Mouse (Mus musculus) hindbrain, embryonic 14.5 days (tissue): ENCODE data around the gene Notch1. TPM values are rescaled to one million over a fixed set of nuclear protein-coding genes. Genes with fewer than 3 reads are reported as not detected.

Source experiments
- ATAC-seq: fragments of 200-750 bp; cut with Nextera tagmentation; 2 replicates; pipeline ENCODE4 v1.8.0; 2017; ENCODE audit warnings: moderate number of reproducible peaks, mild to moderate bottlenecking, moderate TSS enrichment, moderate library complexity; ENCODE audit not compliant: low FRiP score
- DNase-seq: peaks from one replicate; pipeline ENCODE4 v3.0.0-alpha.2; 2015; ENCODE audit warnings: low spot score
- H3K27ac ChIP-seq: fragments of 300-500 bp; sonication (generic); 2 replicates; pipeline ENCODE4 v1.5.1; 2014; ENCODE audit warnings: mild to moderate bottlenecking, moderate library complexity
- H3K27me3 ChIP-seq: fragments of 300-500 bp; sonication (generic); 2 replicates; pipeline ENCODE4 v1.6.1; 2014; ENCODE audit warnings: mild to moderate bottlenecking, low read length, mixed read lengths; ENCODE audit not compliant: control insufficient read depth, insufficient read depth
- H3K36me3 ChIP-seq: fragments of 300-500 bp; sonication (generic); replicated peaks from 2 replicates; pipeline ENCODE4 v1.6.1; 2014; ENCODE audit not compliant: control insufficient read depth, insufficient read depth
- H3K4me1 ChIP-seq: fragments of 300-500 bp; sonication (generic); replicated peaks from 2 replicates; pipeline ENCODE4 v1.6.1; 2014; ENCODE audit warnings: antibody characterized with exemption, low read length, mixed read lengths; ENCODE audit not compliant: control insufficient read depth, insufficient read depth
- H3K4me2 ChIP-seq: fragments of 300-500 bp; sonication (generic); replicated peaks from 2 replicates; pipeline ENCODE4 v1.6.1; 2014; ENCODE audit warnings: mild to moderate bottlenecking, moderate library complexity
- H3K4me3 ChIP-seq: fragments of 300-500 bp; sonication (generic); replicated peaks from 2 replicates; pipeline ENCODE4 v1.5.1; 2014; ENCODE audit warnings: mild to moderate bottlenecking, low read length
- H3K9ac ChIP-seq: fragments of 300-500 bp; sonication (generic); 2 replicates; pipeline ENCODE4 v1.6.1; 2014
- H3K9me3 ChIP-seq: fragments of 300-500 bp; sonication (generic); 2 replicates; pipeline ENCODE4 v1.6.1; 2016; ENCODE audit warnings: low read length; ENCODE audit not compliant: control insufficient read depth
- WGBS: fragments of 180-500 bp; shearing (Covaris S2); extraction: QIAGEN DNeasy Blood & Tissue Kit; methylation state at CpG from one replicate; pipeline ENCODE4 v1.1.7; 2014; 5-methylcytosine and 5-hydroxymethylcytosine counted together
- polyA plus RNA-seq: library from polyadenylated mRNA; unstranded; fragments of >200 nt; fragmentation: Nextera tagmentation; extraction: Ambion mirVana; gene quantifications from 2 replicates; pipeline ENCODE4 v1.2.1, GENCODE M21; 2014

Notch1 gene
- polyA plus RNA-seq, 1 experiment from 2014 or later = 23.3 TPM

DNA sequence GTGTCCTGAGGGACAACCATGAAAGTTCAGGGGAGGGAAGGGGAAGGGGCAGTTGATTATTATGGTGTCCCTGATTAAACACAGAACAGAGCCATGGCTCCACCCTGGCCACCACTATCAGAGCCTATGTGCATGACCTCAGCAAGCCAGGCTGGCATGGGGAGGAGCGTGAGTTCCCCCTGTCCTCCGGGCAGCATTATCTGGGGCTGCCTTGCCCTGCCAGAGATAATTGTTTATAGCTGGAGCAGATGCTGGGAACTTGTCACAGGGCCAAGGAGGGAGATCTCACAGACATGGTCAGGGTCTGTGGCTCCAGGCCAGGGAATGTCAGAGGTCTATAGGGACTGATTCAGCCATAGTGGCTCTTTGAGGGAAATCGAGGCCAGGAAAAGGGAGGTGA is 34.3 kb upstream of the Notch1 start:
- H3K4me1 ChIP-seq = peaks cover 17% of the 10 kb centered on the region; the same call in 1 of the 2 replicates
- H3K4me3 ChIP-seq = no peak overlapping the region
- H3K9ac ChIP-seq = no peak overlapping the region
- H3K27me3 ChIP-seq = no peaks in the 10 kb centered on the region
- H3K36me3 ChIP-seq = no peaks in the 10 kb centered on the region
- H3K4me2 ChIP-seq = no peak overlapping the region
- 54% methylated on average over 3 of the region's 3 CpGs for WGBS
- no peak for ATAC-seq
- H3K9me3 ChIP-seq = no peaks in the 10 kb centered on the region
- DNase-seq = no peak
- no peak overlapping the region for H3K27ac ChIP-seq

- no peak; the same call in 1 of the 2 replicates for ATAC-seq
- Histone ChIP-seq H3K36me3 (no peaks in the 10 kb centered on the region), H3K4me3 (no peak overlapping the region), H3K9me3 (no peaks in the 10 kb centered on the region), H3K4me1 (peaks cover 17% of the 10 kb centered on the region; the same call in 1 of the 2 replicates), H3K27ac (no peak overlapping the region), H3K4me2 (no peak overlapping the region), H3K27me3 (no peaks in the 10 kb centered on the region), H3K9ac (no peak overlapping the region)
- 62% methylated on average over 3 of the region's 3 CpGs for WGBS
- no peak for DNase-seq
Observed at GRCm38 (mm10) chr2:26550205-26550604, 33.7 kb upstream of the Notch1 start.

DNA sequence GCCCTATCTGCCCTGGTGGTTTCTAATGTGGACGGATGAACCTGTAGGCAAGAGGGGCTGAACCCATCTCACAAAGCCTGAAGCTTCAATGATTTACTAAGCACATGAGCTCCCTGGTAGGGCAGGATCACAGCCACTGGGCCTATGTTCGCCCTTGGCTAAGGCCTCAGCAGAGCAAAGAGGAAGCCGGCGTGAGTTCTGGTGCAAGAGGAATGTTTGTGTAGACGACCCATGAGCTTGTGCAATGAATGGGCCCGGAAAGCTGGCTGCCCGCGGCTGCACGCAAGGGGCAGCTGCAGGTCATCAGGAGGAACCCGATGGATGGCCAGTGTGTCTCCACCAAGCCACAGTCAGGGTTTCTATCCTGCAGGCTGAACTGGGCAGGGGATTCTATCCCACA is 33.3 kb upstream of the Notch1 start:
- ATAC-seq = no peak
- whole genome bisulfite sequencing = 83% methylated on average over 10 of the region's 10 CpGs
- Histone ChIP-seq H3K27me3 (no peaks in the 10 kb centered on the region), H3K4me3 (no peak overlapping the region), H3K36me3 (no peaks in the 10 kb centered on the region), H3K4me1 (peaks cover 17% of the 10 kb centered on the region; the same call in 1 of the 2 replicates), H3K27ac (no peak overlapping the region), H3K4me2 (no peak overlapping the region), H3K9ac (no peak overlapping the region), H3K9me3 (no peaks in the 10 kb centered on the region)
- no peak for DNase-seq

GRCm38 (mm10) chr2:26547481-26547880 is 31.0 kb upstream of the Notch1 start:
- ATAC-seq (no peak), DNase-seq (no peak)
- no peaks in the 10 kb centered on the region for H3K27me3 ChIP-seq
- no peak overlapping the region for H3K4me2 ChIP-seq
- H3K36me3 ChIP-seq = no peaks in the 10 kb centered on the region
- peaks cover 17% of the 10 kb centered on the region; the same call in 1 of the 2 replicates for H3K4me1 ChIP-seq
- H3K27ac ChIP-seq = no peak overlapping the region
- H3K4me3 ChIP-seq = no peak overlapping the region
- WGBS = 24% methylated on average over 2 of the region's 2 CpGs
- no peaks in the 10 kb centered on the region for H3K9me3 ChIP-seq
- H3K9ac ChIP-seq = no peak overlapping the region

GRCm38 (mm10) chr2:26544265-26544664 is 27.8 kb upstream of the Notch1 start:
- Histone ChIP-seq H3K9me3 (no peaks in the 10 kb centered on the region), H3K27ac (no peak overlapping the region), H3K4me2 (no peak overlapping the region), H3K4me3 (no peak overlapping the region), H3K36me3 (no peaks in the 10 kb centered on the region), H3K27me3 (no peaks in the 10 kb centered on the region), H3K9ac (no peak overlapping the region), H3K4me1 (peaks cover 20% of the 10 kb centered on the region)
- ATAC-seq = no peak
- DNase-seq = no peak
- WGBS = 68% methylated on average over 3 of the region's 3 CpGs

DNA sequence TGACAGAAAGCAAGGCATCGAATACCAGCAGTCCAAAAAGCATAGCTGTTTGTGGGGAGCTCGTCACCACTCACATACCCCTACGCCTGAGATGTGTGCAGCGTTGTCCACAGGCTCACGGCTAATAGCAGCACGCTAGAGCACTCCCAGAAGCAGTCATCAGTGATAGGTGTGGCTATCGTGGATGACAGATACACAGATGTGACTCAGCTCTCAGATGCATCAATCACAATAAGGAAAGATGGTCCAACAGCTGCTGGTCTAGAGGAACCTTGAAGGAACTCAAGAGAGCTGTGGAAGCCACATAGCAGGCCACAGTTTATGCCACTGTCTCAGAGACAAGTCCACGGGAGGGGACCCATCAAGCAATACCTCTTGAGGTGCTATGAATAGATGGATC is 27.3 kb upstream of the Notch1 start:
- Histone ChIP-seq H3K4me2 (no peak overlapping the region), H3K36me3 (no peaks in the 10 kb centered on the region), H3K4me1 (peaks cover 20% of the 10 kb centered on the region), H3K27me3 (no peaks in the 10 kb centered on the region), H3K4me3 (no peak overlapping the region), H3K9me3 (no peaks in the 10 kb centered on the region), H3K9ac (no peak overlapping the region), H3K27ac (no peak overlapping the region)
- WGBS = 91% methylated on average over 8 of the region's 8 CpGs
- ATAC-seq = no peak
- DNase-seq = no peak

GRCm38 (mm10) chr2:26543155-26543554 is 26.7 kb upstream of the Notch1 start:
- DNase-seq = no peak
- Histone ChIP-seq H3K4me3 (no peak overlapping the region), H3K27ac (no peak overlapping the region), H3K4me1 (peaks cover 20% of the 10 kb centered on the region), H3K9ac (no peak overlapping the region), H3K9me3 (no peaks in the 10 kb centered on the region), H3K36me3 (no peaks in the 10 kb centered on the region), H3K27me3 (no peaks in the 10 kb centered on the region), H3K4me2 (no peak overlapping the region)
- ATAC-seq = no peak
- 67% methylated on average over 4 of the region's 4 CpGs for WGBS

- no peaks in the 10 kb centered on the region for H3K9me3 ChIP-seq
- H3K4me2 ChIP-seq = no peak overlapping the region
- DNase-seq (no peak), ATAC-seq (peak; percentile 51; the same call in 1 of the 2 replicates)
- H3K9ac ChIP-seq = no peak overlapping the region
- H3K36me3 ChIP-seq = no peaks in the 10 kb centered on the region
- WGBS = 29% methylated on average over 9 of the region's 9 CpGs
- peak overlapping the region; percentile 40; the same call in 1 of the 2 replicates for H3K27ac ChIP-seq
- H3K4me1 ChIP-seq = peaks cover 13% of the 10 kb centered on the region
- H3K4me3 ChIP-seq = no peak overlapping the region
- no peaks in the 10 kb centered on the region for H3K27me3 ChIP-seq
Observed at GRCm38 (mm10) chr2:26541258-26541910, 24.9 kb upstream of the Notch1 start.

DNA sequence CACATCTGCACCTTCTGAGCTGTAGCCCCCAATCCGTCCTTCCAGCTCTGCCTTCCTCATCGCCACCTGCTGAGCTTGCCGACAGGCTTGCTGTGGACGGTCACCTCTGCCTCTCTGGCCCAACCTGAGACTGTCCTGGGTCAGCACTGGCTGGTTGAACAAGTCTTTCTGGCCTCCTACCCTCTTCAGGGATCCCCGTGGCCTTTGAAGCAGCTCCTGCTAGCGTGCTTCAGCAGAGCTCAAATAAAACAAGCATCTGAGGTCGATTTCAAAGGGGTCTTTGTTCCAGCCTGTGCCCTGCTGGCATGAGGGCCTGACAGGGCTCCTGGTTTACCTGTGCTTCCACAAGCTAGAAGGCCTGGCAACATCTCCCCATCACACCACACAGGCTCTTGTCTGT is 24.3 kb upstream of the Notch1 start:
- H3K9me3 ChIP-seq = no peaks in the 10 kb centered on the region
- H3K4me3 ChIP-seq = no peak overlapping the region
- ATAC-seq (no peak), DNase-seq (no peak)
- H3K36me3 ChIP-seq = no peaks in the 10 kb centered on the region
- H3K27ac ChIP-seq = no peak overlapping the region
- WGBS = 26% methylated on average over 7 of the region's 7 CpGs
- no peak overlapping the region for H3K9ac ChIP-seq
- no peak overlapping the region for H3K4me2 ChIP-seq
- H3K4me1 ChIP-seq = peaks cover 19% of the 10 kb centered on the region
- no peaks in the 10 kb centered on the region for H3K27me3 ChIP-seq

GRCm38 (mm10) chr2:26539516-26539915 is 23.1 kb upstream of the Notch1 start:
- no peak overlapping the region for H3K4me2 ChIP-seq
- H3K4me3 ChIP-seq = no peak overlapping the region
- H3K9ac ChIP-seq = no peak overlapping the region
- H3K27ac ChIP-seq = no peak overlapping the region
- H3K4me1 ChIP-seq = peaks cover 19% of the 10 kb centered on the region
- no peak for ATAC-seq
- H3K9me3 ChIP-seq = no peaks in the 10 kb centered on the region
- DNase-seq = no peak
- WGBS = 74% methylated on average over 2 of the region's 2 CpGs
- no peaks in the 10 kb centered on the region for H3K27me3 ChIP-seq
- no peaks in the 10 kb centered on the region for H3K36me3 ChIP-seq
